Mouse (Mus musculus) ES-E14 (cell line): Measurements from ENCODE around the gene Phyhipl. TPM values are rescaled to one million over a fixed set of nuclear protein-coding genes. Genes with fewer than 3 reads are reported as not detected.

Experiments used
- DNase-seq: peaks from one replicate; pipeline ENCODE4 v3.0.0-alpha.2; 2013; ENCODE audit warnings: low read depth, low spot score
- H3K27ac ChIP-seq: 2 replicates; pipeline ENCODE4 v1.5.1; 2012; ENCODE audit warnings: low read depth, mild to moderate bottlenecking, low read length, moderate library complexity, mixed read lengths; ENCODE audit not compliant: poor library complexity, insufficient read depth, severe bottlenecking
- H3K36me3 ChIP-seq: 2 replicates; pipeline ENCODE4 v1.6.1; 2012; ENCODE audit warnings: mild to moderate bottlenecking, low read length, moderate library complexity, mixed read lengths; ENCODE audit not compliant: control insufficient read depth, poor library complexity, insufficient read depth, severe bottlenecking
- H3K4me1 ChIP-seq, 2 experiments: fragments of 150-350 bp in 1 of 2; sonication (generic) in 1 of 2; 2 replicates each; pipeline ENCODE4 v1.6.1; 2012; ENCODE audit warnings: low read length in 2 of 2, mild to moderate bottlenecking in 1 of 2, mixed read lengths in 1 of 2; ENCODE audit not compliant: control insufficient read depth in 2 of 2, insufficient read depth in 2 of 2, poor library complexity in 1 of 2
- H3K4me3 ChIP-seq, 2 experiments: fragments of 150-350 bp in 1 of 2; sonication (generic) in 1 of 2; 2 replicates each; pipeline ENCODE4 v1.5.1; 2012; ENCODE audit warnings: low read length in 2 of 2, low read depth in 1 of 2, mild to moderate bottlenecking in 1 of 2, mixed read lengths in 1 of 2; ENCODE audit not compliant: insufficient read depth in 1 of 2, poor library complexity in 1 of 2, severe bottlenecking in 1 of 2
- H3K9ac ChIP-seq: 2 replicates; pipeline ENCODE4 v1.6.1; 2012; ENCODE audit warnings: low read depth, mild to moderate bottlenecking, low read length, mixed read lengths; ENCODE audit not compliant: poor library complexity, insufficient read depth, severe bottlenecking
- H3K9me3 ChIP-seq: fragments of 150-350 bp; sonication (generic); 2 replicates; pipeline ENCODE4 v1.6.1; 2012; ENCODE audit warnings: low read depth, mild to moderate bottlenecking, low read length; ENCODE audit not compliant: control insufficient read depth, insufficient read depth
- CHD2 ChIP-seq: IDR thresholded peaks from 2 replicates; pipeline ENCODE4 v1.6.1; 2014; ENCODE audit warnings: mild to moderate bottlenecking, low read depth, low read length, inconsistent platforms
- HCFC1 ChIP-seq: IDR thresholded peaks from 2 replicates; pipeline ENCODE4 v1.6.1; 2012; ENCODE audit warnings: low read length, inconsistent platforms, borderline replicate concordance; ENCODE audit not compliant: insufficient read depth
- MAFK ChIP-seq: IDR thresholded peaks from 2 replicates; pipeline ENCODE4 v1.6.1; 2014; ENCODE audit warnings: mild to moderate bottlenecking, low read depth, low read length, inconsistent platforms; ENCODE audit not compliant: insufficient read depth
- ZC3H11A ChIP-seq: IDR thresholded peaks from 2 replicates; pipeline ENCODE4 v1.6.1; 2012; ENCODE audit warnings: low read depth, mild to moderate bottlenecking, inconsistent platforms, low read length, borderline replicate concordance
- ZNF384 ChIP-seq: IDR thresholded peaks from 2 replicates; pipeline ENCODE4 v1.6.1; 2012; ENCODE audit warnings: low read depth, low read length, inconsistent platforms
- in situ Hi-C, 2 experiments: fragments of 600-800 bp; cut with MboI; formaldehyde crosslinking; loops; one replicate each; pipeline ENCODE4 v1.15.1; 2025; ENCODE audit warnings: low sequenced_read_pairs in 2 of 2, inconsistent platforms in 1 of 2; ENCODE audit not compliant: unreplicated experiment in 2 of 2
- total RNA-seq: library from RNA; depleted of rRNA; stranded (reverse); fragments of 300-350 nt; gene quantifications from 2 replicates; pipeline ENCODE4 v1.2.3, GENCODE M21; 2012

The Phyhipl gene
- total RNA-seq, 1 experiment = 1.5 TPM

DNA sequence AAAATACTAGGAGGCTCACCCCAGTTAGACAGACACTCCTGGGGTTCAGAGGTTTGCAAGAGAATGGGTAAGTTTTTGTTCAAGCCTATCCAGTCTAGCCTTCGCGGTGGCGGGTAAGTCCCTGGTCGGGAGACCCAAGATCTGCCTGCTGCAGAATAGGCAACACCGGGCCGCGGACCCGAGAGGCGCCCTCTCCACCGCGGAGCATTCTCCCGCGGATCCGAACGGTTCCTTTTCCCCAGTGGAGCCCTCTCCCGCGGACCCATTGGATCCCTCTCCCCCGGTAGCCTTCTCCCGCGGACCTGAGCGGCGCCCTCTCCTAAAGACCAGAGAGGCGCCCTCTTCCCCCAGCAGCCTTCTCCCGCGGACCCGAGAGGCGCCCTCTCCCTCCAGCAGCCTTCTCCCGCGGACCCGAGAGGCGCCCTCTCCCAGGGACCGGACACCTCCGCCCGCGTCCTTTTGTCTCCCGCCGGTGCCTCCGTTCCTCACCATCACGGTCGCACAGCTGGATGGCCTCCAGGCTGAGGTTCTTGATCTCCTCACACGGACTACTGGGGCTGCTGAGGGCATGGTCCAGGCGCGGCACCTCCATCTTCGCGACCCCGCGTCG lies 57.1 kb downstream of the Phyhipl start:
- in situ Hi-C loops = no loop called here
- Histone ChIP-seq H3K36me3 (no peaks in the 10 kb centered on the region), H3K4me1 (peaks cover 0 to 2% of the 10 kb centered on the region in 2 experiments; a peak in 1 of 4 replicates), H3K27ac (peak overlapping the region; percentile 37; the same call in 1 of the 2 replicates), H3K9ac (peak overlapping the region; percentile 69), H3K9me3 (no peaks in the 10 kb centered on the region), H3K4me3 (peak overlapping the region; percentile 77 to 95)
- DNase-seq = peak; percentile 13
- TF ChIP-seq ZNF384 (no peak), ZC3H11A (no peak), CHD2 (no peak), MAFK (no peak), HCFC1 (no peak; the same call in 1 of the 2 replicates)

DNA sequence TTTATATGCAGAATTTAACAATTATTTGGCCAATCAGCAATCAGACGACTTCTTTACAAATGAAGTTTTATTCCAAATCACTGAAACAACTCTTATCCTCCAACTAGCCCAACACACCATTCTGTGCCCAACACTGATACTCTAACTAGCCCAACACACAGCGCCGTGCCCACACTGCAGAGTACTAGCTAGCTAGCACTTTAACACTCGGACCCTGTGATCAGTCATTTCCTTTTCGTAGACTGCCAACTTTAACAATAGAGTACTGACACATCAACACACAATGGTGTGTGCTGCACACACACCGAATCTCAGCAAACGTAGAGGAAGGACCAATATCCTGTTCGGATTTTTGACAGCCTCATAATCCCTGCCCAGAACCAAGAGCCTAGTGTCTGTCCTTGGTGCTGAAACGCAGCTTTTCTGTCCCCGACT lies 57.7 kb downstream of the Phyhipl start:
- no peaks in the 10 kb centered on the region for H3K36me3 ChIP-seq
- DNase-seq = peak; percentile 62
- no peak for TF ChIP-seq ZNF384
- H3K4me1 ChIP-seq = peaks cover 0 to 2% of the 10 kb centered on the region in 2 experiments; a peak in 1 of 4 replicates
- no peak overlapping the region for H3K9ac ChIP-seq
- H3K9me3 ChIP-seq = no peaks in the 10 kb centered on the region
- in situ Hi-C loops = no loop called here
- no peak overlapping the region for H3K27ac ChIP-seq
- peak overlapping the region; percentile 77 to 95 for H3K4me3 ChIP-seq

DNA sequence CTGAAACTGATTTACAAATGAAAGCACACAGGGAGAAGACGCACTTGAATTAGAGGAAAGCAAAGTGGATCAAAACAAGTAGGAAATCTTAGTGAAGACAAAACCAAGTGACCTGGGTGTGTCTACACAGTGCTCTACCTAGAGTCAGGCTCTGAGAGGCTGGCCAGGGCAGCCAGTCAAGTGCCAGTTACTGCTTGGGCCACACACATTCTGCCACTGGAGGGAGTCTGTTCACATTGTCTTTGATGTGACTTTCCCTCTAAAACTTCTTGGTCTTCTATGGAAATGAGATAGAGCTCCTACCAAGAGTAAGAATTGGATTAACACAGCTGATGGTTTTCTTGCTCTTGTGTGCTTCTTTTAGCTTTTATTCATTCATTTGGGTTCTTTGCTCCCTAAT lies 61.8 kb downstream of the Phyhipl start:
- peak; percentile 28 for DNase-seq
- Histone ChIP-seq H3K4me1 (no peaks in the 10 kb centered on the region), H3K27ac (no peak overlapping the region), H3K36me3 (no peaks in the 10 kb centered on the region), H3K9me3 (no peaks in the 10 kb centered on the region), H3K4me3 (no peak overlapping the region), H3K9ac (no peak overlapping the region)
- in situ Hi-C loops = no loop called here
- no peak for TF ChIP-seq MAFK
- TF ChIP-seq ZC3H11A = peak; percentile 48; the same call in 1 of the 2 replicates

DNA sequence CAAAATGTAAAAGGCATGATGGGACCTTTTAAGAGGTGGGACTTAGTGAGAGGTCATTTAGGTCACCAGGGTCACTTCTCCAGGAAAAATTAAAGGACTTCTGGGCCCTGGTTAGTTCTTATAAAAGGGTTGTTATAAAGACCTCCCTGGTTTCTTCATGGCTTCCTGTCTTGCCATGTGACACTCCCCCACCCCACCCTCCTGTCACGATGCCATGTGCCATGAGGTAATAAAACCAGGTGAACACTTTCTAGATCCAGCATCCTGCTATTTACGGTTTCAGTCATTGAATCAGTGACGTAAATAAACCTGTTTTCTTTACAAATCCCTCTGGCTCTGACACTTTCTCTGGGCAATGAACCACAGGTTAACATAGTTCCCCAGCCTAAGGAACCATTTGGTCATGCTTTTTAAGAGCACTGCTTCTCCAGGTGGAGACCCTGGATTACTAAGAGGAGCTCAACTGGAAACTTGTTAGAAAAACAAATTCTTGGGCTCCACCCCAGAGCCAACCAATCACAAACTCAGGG lies 68.8 kb downstream of the Phyhipl start:
- TF ChIP-seq CHD2 (no peak), ZC3H11A (no peak), ZNF384 (no peak), HCFC1 (no peak), MAFK (no peak)
- Histone ChIP-seq H3K27ac (no peak overlapping the region), H3K9ac (no peak overlapping the region), H3K9me3 (no peaks in the 10 kb centered on the region), H3K4me1 (0 out of 4 replicates have a peak, but pooled peaks cover 0 to 2% of the 10 kb centered on the region in 2 experiments), H3K4me3 (no peak overlapping the region), H3K36me3 (no peaks in the 10 kb centered on the region)
- in situ Hi-C loops = no loop called here
- no peak for DNase-seq

DNA sequence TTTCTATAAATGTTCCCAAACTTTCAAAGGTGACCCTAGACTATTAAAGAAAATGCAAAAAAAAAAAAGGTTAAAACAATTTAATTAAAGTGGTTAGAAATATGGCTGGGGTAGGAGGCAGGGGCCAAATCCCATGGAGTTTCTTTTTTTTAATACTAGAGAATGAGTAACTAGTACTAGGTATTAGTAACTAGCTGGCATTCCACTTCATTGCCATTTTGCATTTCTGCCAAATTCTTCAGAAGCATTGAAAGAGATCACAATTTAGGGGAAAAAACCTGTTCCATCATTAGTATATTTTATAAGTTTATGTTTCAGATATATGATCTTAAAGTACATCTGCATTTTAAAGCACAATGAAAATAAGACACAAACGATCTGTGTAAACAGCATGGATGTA lies 71.6 kb downstream of the Phyhipl start:
- Histone ChIP-seq H3K9me3 (no peaks in the 10 kb centered on the region), H3K9ac (no peak overlapping the region), H3K36me3 (no peaks in the 10 kb centered on the region), H3K4me1 (0 out of 4 replicates have a peak, but pooled peaks cover 0 to 2% of the 10 kb centered on the region in 2 experiments), H3K4me3 (no peak overlapping the region), H3K27ac (no peak overlapping the region)
- in situ Hi-C loops = no loop called here
- TF ChIP-seq CHD2 = no peak
- TF ChIP-seq MAFK = no peak
- no peak for TF ChIP-seq ZC3H11A
- TF ChIP-seq HCFC1 = no peak
- no peak for TF ChIP-seq ZNF384
- DNase-seq = no peak
